Mouse (Mus musculus) adrenal gland, adult 18-20 months (tissue): Measurements from ENCODE around the gene Dgat2. TPM values are rescaled to one million over a fixed set of nuclear protein-coding genes. Genes with fewer than 3 reads are reported as not detected.

Experiments
- DNase-seq, 2 experiments: peaks; one replicate each; pipeline ENCODE4 v3.0.0; 2021 to 2022; ENCODE audit warnings: low spot score in 2 of 2
- total RNA-seq, 2 experiments: library from RNA; stranded (reverse); gene quantifications; 1 replicate in 1 of 2; 2 replicates in 1 of 2; pipeline ENCODE4 v1.2.3; 2021

Dgat2 gene
- total RNA-seq, 2 experiments from 2014 or later = 284 to 447 TPM

DNA sequence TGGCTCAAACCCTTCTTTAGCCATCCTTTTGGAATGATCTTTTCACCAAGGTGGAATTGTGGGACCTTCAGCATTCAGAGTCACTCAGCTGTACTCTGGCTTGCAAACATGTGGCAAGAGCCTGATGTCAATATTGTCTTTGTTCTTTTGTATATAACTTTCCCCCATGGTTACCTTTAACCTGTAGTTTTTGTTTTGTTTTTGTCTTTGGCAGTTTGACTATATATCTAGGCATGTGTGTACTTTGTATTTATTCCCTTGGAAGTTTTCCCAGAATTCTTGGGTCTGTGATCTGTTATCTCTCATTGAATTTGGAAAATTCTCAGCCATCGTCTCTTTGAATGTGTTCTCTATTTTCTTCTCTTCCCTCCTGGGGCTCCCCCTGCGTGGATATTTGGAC lies 12.0 kb upstream of the Dgat2 start:
- no peak for DNase-seq

GRCm38 (mm10) chr7:99193926-99194325 lies 11.4 kb upstream of the Dgat2 start:
- no peak for DNase-seq

- no peak for DNase-seq
Observed at GRCm38 (mm10) chr7:99191411-99191810, 8.9 kb upstream of the Dgat2 start.

- no peak for DNase-seq
Observed at GRCm38 (mm10) chr7:99189885-99190284, 7.4 kb upstream of the Dgat2 start.

DNA sequence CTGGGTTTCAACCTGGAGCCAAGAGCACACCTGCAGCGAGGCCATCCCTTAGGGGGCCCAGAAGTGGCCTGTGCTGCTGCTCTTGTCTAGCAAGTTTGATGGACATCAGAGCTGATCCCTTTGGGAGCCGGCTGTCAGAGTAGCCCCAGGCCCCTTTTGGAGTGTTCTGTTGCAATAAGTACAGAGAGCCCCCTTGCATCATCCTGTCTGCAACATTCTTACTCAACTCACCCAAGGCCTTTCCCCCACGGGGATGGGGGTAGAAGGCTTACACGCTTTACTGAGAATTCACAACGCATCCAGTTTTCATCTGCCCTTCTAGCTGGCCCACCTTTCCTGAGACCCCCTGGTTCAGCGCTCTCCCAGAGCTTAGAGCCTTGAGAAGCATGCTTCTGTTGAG lies 6.1 kb upstream of the Dgat2 start:
- no peak for DNase-seq

- no peak for DNase-seq
Observed at GRCm38 (mm10) chr7:99187451-99187850, 4.9 kb upstream of the Dgat2 start.

DNA sequence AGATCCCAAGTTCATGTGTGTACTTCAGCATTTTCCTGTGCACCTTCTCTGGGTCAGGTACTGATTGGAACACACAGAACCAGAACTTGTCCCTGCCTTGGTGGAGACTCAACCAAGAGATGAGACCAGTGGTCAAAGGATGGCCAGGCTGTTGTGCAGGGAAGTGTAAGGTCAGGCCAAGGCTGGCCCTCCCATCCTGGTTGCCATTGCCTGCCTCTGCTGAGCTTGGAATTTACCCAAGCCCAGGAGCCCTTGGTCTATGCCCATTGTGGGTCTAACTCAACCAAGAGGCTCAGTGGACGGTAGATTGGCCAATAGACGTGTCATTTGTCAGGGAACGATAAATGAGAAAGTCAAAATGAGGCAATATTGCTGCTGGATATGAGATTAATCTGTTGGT lies 2.9 kb upstream of the Dgat2 start:
- no peak for DNase-seq

DNA sequence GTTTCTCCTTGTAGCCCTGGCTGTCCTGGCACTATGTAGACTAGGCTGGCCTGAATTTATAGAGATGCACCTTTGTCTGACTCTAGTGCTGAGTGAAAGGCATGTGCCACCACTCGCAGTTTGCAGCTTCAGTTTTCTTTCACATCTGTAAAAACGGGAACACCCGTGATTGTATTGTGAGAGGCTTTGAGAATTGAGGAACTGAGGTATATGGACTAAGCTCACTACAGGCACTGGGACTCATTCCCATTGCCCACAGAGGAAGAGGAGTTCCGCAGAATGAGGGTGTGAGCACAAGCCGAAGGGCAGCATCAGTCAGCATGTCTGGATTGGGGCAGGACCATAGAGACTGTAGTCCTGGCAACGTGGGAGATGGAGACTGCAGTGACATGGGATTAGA lies 1.2 kb upstream of the Dgat2 start:
- no peak for DNase-seq

DNA sequence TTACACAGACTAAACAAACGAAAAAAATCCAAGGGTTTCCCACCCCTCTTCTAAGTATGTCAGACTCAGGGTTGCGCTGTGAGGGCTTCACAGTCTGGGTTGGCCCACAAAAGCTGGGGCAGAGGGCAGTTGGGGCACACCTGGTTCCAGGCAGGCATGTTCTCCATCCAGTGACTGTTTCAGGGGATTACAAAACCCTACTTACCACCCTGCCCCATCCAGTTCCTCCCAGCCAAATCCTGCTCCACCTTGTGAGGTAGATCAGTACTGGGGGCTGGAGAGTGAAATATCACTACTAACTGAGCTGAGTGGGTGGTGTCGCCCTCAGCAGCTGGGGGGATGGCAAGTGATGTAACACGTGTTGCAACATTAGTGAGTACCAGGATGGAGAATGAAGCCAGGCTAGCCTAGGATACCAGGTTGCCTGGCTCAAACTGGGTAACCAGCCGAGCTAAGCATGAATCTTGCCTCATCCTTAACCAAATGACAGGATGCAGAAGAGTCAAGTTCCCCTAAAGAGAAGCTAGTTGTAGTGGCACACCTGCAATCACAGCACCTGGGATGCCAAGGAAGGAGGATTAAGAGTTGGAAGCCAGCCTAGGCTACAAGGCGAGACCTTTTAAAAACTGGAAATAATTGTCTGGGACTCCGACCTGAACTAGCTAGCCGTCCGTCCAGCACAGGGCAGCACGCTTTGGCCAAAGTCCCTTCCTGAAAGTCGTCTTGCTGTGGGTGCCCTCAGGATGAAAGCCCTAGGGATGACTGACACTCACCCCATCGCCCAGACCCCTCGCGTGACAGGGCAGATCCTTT lies 694 bp downstream of the Dgat2 start:
- DNase-seq = no peak

- DNase-seq = no peak
Observed at GRCm38 (mm10) chr7:99180162-99180561, 2.4 kb downstream of the Dgat2 start.

GRCm38 (mm10) chr7:99179271-99179670 lies 3.2 kb downstream of the Dgat2 start:
- no peak for DNase-seq

DNA sequence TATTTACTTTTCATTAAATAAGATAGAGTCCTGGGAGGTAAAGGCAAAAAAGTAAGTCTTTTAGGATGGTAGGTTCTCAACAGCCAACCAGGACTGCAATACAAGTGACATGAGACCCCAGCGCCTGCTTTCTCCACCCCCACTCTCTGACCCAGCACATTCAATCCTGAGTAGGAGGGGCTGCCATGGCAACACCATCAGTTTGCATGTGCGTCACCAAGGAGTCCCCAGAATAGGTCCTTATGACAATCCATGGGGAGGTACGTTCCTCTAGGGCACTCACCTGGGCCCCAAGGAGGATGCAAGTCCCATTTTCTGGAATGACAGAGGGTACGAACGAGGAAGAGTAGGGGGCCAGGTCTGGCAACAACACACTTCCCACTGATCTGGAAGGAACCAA lies 5.1 kb downstream of the Dgat2 start:
- DNase-seq = no peak

- no peak for DNase-seq
Observed at GRCm38 (mm10) chr7:99175666-99176065, 6.9 kb downstream of the Dgat2 start.

- DNase-seq = no peak
Observed at GRCm38 (mm10) chr7:99175118-99175517, 7.4 kb downstream of the Dgat2 start.

DNA sequence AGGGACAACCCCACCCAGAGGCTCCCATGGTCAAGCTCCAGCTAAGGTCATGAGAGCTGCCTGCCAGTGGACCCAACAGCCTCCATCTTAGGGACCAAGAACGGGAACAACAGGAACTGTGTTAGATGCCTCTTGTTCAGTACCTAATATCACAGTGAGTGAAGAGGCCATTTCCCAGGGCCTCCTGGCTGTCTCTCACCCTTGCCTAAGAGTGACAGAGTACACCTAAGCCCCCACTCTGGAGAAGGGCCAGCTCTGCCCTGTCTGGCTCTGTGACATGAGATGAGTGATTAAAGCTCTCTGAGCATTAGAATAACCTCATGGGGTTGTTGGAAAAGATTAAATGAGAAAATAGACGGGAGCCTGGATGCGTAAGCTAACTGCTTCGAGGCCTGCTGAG lies 8.5 kb downstream of the Dgat2 start:
- no peak for DNase-seq

DNA sequence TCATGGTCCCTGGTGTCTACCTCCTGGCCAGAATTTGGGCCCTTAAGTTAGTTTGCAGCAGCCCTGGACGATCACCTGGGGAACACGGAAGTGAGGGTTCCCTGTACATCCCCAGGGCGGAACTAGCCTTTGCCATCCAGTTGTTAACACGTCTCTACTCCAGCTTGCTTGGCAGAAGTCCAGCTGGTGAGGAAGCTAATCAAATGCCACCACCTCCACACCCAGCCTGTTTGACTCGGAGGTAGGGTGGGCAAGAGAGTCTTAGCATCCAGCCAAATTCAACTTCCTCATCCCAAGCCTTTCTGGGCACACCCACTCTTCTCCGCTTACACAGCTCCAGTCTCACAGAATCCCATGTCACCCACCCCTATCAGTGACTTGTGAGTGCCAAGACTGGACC lies 9.6 kb downstream of the Dgat2 start:
- DNase-seq = no peak

- DNase-seq = no peak
Observed at GRCm38 (mm10) chr7:99171730-99172463, 10.6 kb downstream of the Dgat2 start.

GRCm38 (mm10) chr7:99170519-99170918 lies 12.0 kb downstream of the Dgat2 start:
- DNase-seq = no peak

DNA sequence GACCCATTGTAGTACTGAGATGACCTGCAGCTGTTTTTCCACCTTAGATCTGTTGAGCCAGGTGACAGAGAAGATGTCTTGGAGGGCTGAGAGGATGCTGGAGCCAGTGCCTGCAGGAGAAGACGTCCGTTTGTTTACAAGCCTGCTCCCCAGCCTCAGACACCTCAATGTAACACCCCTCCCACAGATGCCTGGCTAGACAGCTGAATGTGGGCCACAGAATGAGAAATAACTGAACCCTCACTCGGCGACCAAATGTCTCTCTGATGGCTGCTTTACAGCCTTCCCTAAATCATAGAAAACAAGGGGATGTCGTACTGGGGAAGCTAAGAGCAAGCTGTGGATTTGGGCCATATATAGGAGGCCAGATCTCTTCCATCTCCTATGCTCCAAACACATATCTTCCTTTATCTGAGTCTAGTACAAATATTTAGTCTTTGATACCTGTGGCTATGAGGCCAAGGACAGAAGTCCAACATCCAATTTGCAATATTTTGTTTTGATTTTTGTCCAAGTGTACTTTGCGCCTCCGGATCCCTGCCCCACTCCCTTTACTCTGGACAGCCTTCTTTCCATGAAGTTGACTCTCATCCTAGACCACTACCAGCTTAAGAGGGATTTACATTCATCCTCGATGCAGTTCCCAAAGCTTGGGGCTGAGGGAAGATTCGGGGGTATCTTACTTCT lies 12.7 kb downstream of the Dgat2 start:
- DNase-seq = no peak

GRCm38 (mm10) chr7:99168756-99169155 lies 13.8 kb downstream of the Dgat2 start:
- DNase-seq = no peak

- DNase-seq = no peak
Observed at GRCm38 (mm10) chr7:99167939-99168338, 14.6 kb downstream of the Dgat2 start.

GRCm38 (mm10) chr7:99166159-99166558 lies 16.4 kb downstream of the Dgat2 start:
- no peak for DNase-seq
